Mouse (Mus musculus) heart, embryonic 12.5 days (tissue): Measurements from ENCODE around the gene Myh3. TPM values are rescaled to one million over a fixed set of nuclear protein-coding genes. Genes with fewer than 3 reads are reported as not detected.

Source experiments
- ATAC-seq: fragments of 200-750 bp; cut with Nextera tagmentation; 2 replicates; pipeline ENCODE4 v1.8.0; 2017; ENCODE audit warnings: moderate TSS enrichment, moderate library complexity; ENCODE audit not compliant: insufficient number of reproducible peaks, low FRiP score
- H3K27ac ChIP-seq: fragments of 300-500 bp; sonication (generic); 2 replicates; pipeline ENCODE4 v1.5.1; 2016; ENCODE audit warnings: mild to moderate bottlenecking, moderate library complexity; ENCODE audit not compliant: poor library complexity, severe bottlenecking
- H3K27me3 ChIP-seq: fragments of 300-500 bp; sonication (generic); replicated peaks from 2 replicates; pipeline ENCODE4 v1.6.1; 2016; ENCODE audit warnings: mild to moderate bottlenecking, moderate library complexity
- H3K36me3 ChIP-seq: fragments of 300-500 bp; sonication (generic); 2 replicates; pipeline ENCODE4 v1.6.1; 2016; ENCODE audit warnings: mild to moderate bottlenecking, moderate library complexity
- H3K4me1 ChIP-seq: fragments of 300-500 bp; sonication (generic); replicated peaks from 2 replicates; pipeline ENCODE4 v1.6.1; 2016; ENCODE audit warnings: mild to moderate bottlenecking
- H3K4me2 ChIP-seq: fragments of 300-500 bp; sonication (generic); 2 replicates; pipeline ENCODE4 v1.6.1; 2016; ENCODE audit warnings: mild to moderate bottlenecking, moderate library complexity
- H3K4me3 ChIP-seq: fragments of 300-500 bp; sonication (generic); 2 replicates; pipeline ENCODE4 v1.5.1; 2016; ENCODE audit warnings: mild to moderate bottlenecking
- H3K9ac ChIP-seq: fragments of 300-500 bp; sonication (generic); 2 replicates; pipeline ENCODE4 v1.6.1; 2016; ENCODE audit warnings: mild to moderate bottlenecking, moderate library complexity
- H3K9me3 ChIP-seq: fragments of 300-500 bp; sonication (generic); replicated peaks from 2 replicates; pipeline ENCODE4 v1.6.1; 2016; ENCODE audit warnings: mild to moderate bottlenecking, moderate library complexity
- WGBS: fragments of 180-500 bp; shearing (Covaris S2); methylation state at CpG from one replicate; pipeline ENCODE4 v1.1.7; 2016; 5-methylcytosine and 5-hydroxymethylcytosine counted together
- microRNA-seq: library from miRNA; unstranded; fragments of <30 nt; microRNA quantifications from one replicate; pipeline ENCODE4, GENCODE M21; 2017
- polyA plus RNA-seq: library from polyadenylated mRNA; unstranded; fragments of >200 nt; fragmentation: Nextera tagmentation; extraction: Ambion mirVana; gene quantifications from 2 replicates; pipeline ENCODE4 v1.2.1, GENCODE M21; 2016

The Myh3 gene
- polyA plus RNA-seq, 1 experiment from 2014 or later, result 0.47 TPM

DNA sequence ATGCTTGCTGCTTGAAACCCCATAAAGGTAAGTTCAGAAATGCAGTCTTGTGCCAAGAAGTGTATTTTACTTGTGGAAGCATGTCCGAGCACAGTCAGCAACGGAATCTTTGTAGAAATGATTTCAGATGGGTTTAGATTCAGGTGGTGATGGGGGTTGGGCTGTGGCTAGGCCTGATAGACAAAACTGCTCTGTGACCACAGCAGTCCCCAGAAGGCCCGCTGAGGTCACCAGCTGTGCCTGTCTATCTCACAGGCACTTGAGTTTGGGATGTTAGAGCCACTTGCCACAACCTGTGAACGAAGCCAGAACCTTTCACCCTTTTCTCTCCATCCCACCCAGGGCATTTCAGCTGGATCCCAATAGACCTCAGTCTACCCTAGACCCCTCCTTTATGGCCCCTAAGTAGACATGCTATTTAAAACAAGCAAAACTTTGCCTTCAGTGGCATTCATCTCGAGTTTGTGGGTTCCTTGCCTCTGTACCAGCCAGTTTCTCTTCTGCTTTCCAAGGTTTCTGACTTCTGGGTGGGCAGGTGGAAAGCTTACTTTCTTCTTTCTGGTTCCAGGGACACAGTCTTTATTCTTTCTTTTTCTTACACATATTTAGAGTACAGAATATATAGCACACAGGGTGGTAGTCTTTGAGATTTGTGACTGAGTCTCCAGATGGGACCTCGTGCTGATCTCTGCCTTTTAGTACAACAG, 66.6 kb downstream of the Myh3 start:
- no peaks in the 10 kb centered on the region for H3K36me3 ChIP-seq
- no peaks in the 10 kb centered on the region for H3K4me1 ChIP-seq
- no peaks in the 10 kb centered on the region for H3K9me3 ChIP-seq
- no peak overlapping the region for H3K9ac ChIP-seq
- 68% methylated on average over 6 of the region's 6 CpGs for WGBS
- no peak for ATAC-seq
- H3K27ac ChIP-seq, result no peak overlapping the region
- H3K4me2 ChIP-seq, result no peak overlapping the region
- H3K27me3 ChIP-seq, result no peaks in the 10 kb centered on the region
- no peak overlapping the region for H3K4me3 ChIP-seq

DNA sequence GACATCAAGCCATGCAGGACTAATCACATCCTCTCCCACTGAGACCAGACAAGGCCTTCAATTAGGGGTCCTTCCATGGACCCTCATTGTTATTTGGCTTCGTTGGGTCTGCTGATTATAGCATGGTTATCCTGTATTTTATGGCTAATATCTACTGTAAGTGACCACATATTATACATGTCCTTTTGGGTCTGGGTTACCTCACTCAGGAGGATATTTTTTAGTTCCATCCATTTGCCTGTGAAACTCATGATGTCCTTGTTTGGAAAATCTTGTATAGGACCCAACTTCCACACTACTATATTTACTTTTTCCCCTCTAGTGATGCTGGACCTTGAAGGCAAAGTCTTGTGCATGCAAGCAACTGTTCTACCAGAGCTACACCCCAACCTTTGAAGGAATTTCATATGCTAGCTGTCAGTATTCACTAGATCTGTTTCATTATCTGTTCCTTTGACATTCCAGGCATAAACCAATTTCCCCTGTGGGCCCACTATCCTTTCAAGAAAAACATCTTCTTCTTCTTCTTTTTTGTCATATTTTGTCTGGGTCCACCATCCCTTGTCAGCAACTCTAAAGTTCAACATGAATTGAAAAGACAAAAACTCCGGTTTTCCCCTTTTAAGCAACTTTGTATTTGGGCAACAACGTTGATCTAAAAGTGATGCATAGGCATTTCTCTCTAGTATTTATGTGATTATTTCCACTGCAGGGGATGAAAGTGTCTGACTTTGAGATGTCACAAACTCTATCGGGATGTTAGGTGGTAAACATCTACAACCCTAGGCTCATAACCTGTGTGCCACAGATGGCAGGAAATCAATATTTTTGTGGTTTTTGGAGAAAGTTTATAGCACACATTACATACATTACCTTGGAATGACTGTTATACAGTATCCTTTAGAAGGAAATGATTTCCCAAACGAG, 67.6 kb downstream of the Myh3 start:
- Histone ChIP-seq H3K27me3 (no peaks in the 10 kb centered on the region), H3K9me3 (no peaks in the 10 kb centered on the region), H3K4me3 (no peak overlapping the region), H3K36me3 (no peaks in the 10 kb centered on the region), H3K27ac (no peak overlapping the region), H3K4me2 (no peak overlapping the region), H3K9ac (no peak overlapping the region), H3K4me1 (no peaks in the 10 kb centered on the region)
- 77% methylated on average over 5 of the region's 5 CpGs for WGBS
- no peak for ATAC-seq

DNA sequence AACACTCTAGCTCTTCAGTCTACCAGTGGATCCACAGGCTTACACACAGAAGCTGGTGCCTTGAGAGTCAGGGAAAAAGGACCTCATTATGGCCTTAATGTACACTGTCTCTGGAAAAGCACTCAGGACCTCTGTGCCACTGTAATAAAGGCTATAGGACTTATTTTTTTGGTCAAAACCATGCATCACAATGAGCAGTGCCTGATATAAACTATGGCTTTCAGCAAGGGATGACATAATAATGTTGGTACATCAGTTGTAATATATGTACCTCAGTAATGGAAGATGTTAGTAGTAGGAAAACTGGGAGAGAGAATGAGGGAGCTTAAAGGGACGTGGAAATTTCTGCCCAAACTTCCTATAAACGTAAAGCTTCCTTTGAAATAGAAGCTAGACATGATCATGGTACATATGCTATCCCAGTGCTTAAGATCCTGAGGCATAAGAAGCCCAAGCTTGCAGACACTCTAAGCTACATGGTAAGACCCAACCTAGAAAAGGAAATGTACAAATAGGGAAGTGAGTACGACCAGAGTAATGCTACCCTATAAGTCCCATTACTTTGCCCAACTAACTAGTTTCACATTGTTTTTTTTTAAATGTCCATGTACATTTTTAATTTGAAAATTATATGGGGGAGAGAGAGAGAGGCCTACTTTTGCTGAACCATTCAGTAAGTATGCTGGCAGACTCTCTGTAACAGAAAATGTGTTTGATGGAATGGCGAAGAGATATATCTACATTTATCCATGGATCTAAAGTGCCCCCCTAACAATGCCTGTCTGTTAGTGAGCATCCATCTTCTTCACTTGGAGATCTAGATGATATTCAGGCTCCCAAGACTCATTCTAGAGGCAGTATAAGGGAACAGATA, 68.5 kb downstream of the Myh3 start:
- no peak for ATAC-seq
- Histone ChIP-seq H3K4me3 (no peak overlapping the region), H3K4me1 (no peaks in the 10 kb centered on the region), H3K4me2 (no peak overlapping the region), H3K9ac (no peak overlapping the region), H3K9me3 (no peaks in the 10 kb centered on the region), H3K27ac (no peak overlapping the region), H3K27me3 (no peaks in the 10 kb centered on the region), H3K36me3 (no peaks in the 10 kb centered on the region)
- 84% methylated on average over 4 of the region's 4 CpGs for WGBS

DNA sequence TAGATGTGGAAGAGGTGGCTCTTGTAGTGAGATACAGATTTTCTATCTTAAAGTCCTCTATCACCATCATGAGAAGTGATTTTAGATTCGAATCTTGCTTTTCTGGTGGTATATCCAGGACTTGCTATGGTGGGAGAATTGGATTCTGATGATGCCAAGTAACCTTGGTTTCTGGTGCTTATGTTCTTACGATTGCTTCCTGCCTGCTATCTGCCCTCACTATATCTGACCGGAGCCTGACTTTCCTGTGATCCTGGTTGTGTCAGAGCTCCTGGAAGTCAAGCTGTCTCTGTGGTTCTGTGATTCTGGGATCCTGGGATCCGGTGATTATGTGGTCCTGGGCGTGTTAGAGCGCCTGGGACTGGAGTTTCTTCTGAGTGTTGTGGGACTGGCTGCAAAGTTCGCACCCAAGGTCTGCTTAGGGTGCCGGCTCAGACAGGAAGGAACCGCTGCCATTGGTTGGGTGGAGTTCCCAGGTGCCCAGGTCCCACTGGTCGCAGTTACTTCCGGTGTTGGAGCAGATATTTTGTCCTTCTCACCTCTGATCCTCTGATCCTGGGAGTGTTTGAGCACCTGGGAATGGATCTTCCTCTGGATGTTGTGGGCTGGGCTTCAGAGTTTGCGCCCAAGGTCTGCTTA, 69.3 kb downstream of the Myh3 start:
- Histone ChIP-seq H3K36me3 (no peaks in the 10 kb centered on the region), H3K27me3 (no peaks in the 10 kb centered on the region), H3K4me2 (no peak overlapping the region), H3K4me1 (no peaks in the 10 kb centered on the region), H3K4me3 (no peak overlapping the region), H3K9me3 (no peaks in the 10 kb centered on the region), H3K9ac (no peak overlapping the region), H3K27ac (no peak overlapping the region)
- WGBS, result 75% methylated on average over 12 of the region's 12 CpGs
- no peak for ATAC-seq

DNA sequence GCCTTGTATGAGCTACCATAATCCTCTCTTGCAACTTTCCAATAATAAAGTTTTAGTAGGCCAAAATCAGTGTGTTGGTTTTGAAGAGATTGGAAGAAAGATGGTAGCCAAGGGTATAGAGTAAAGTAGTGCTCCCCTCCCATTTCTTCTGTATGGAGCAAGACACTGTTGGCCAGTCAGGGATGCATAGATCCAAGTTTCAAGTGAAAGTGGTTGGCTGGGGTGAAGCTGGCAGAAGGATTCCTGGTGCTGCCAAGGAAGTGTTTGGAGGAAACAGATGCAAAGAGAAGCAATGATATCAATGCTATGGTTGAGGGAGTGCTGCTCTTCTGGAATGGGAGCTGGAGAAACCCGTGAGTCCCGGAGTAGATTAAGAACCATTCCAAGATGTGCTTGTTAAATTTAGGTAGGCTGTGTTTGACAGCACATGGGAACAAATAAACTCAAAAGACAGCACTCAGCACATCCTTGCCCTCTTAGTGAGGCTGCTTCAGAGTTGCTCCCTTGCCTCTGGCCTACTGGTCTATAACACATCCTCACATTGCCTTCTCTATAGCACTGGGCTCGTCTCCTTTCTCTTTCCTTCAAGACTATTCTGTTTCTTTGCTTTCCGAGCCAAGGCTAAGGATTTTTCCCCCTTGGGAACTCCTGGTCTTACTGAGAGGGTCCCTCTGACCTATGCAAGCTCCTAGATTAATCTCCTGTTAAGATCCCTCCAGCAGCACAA, 70.3 kb downstream of the Myh3 start:
- Histone ChIP-seq H3K9me3 (no peaks in the 10 kb centered on the region), H3K27ac (no peak overlapping the region), H3K4me1 (0 out of 2 replicates have a peak, but pooled peaks cover 3% of the 10 kb centered on the region), H3K36me3 (no peaks in the 10 kb centered on the region), H3K9ac (no peak overlapping the region), H3K4me2 (no peak overlapping the region), H3K4me3 (no peak overlapping the region), H3K27me3 (no peaks in the 10 kb centered on the region)
- no peak for ATAC-seq
- 78% methylated on average over 4 of the region's 4 CpGs for WGBS

DNA sequence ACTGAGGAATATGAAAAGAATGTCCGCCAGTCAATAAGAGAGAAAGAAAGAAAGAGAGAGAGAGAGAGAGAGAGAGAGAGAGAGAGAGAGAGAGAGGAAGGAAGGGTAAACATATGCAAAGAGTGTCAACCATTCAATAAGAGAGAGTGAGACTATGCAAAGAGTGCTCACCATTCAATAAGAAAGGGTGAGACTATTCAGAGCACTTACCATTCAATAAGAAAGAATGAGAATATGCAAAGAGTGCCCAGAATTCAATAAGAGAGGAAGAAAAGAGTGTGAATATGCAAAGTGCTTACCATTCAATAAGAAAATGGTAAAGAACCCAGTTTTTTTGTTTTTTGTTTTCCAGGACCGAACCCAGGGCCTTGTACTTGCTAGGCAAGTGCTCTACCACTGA, 72.1 kb downstream of the Myh3 start:
- Histone ChIP-seq H3K27ac (no peak overlapping the region), H3K4me2 (no peak overlapping the region), H3K27me3 (no peaks in the 10 kb centered on the region), H3K9me3 (no peaks in the 10 kb centered on the region), H3K4me3 (no peak overlapping the region), H3K4me1 (0 out of 2 replicates have a peak, but pooled peaks cover 3% of the 10 kb centered on the region), H3K36me3 (no peaks in the 10 kb centered on the region), H3K9ac (no peak overlapping the region)
- no peak for ATAC-seq
- 73% methylated on average over 2 of the region's 2 CpGs for WGBS

DNA sequence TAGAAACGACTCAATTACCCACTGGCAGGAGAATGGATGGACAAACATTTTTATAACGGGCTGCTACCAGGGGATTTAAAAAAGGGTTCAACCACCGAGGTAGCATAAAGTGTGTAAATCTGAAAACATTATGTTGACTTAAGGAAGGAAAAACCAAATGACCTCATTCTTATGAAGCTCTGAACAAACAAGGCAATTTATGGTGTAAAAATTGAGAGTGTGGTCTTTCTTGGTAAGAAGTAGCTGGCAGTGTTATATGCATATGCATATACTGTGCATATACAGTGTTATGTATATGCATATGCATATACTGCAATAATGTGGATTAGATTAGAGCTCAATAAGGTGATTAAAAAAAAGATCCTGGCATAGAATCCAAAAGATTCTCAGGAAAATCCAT, 73.1 kb downstream of the Myh3 start:
- 0 out of 2 replicates have a peak, but pooled peaks cover 3% of the 10 kb centered on the region for H3K4me1 ChIP-seq
- 79% methylated on average over 3 of the region's 3 CpGs for WGBS
- no peak overlapping the region for H3K9ac ChIP-seq
- no peak overlapping the region for H3K4me3 ChIP-seq
- no peaks in the 10 kb centered on the region for H3K9me3 ChIP-seq
- H3K36me3 ChIP-seq, result no peaks in the 10 kb centered on the region
- H3K27ac ChIP-seq, result no peak overlapping the region
- H3K27me3 ChIP-seq, result no peaks in the 10 kb centered on the region
- H3K4me2 ChIP-seq, result no peak overlapping the region
- no peak for ATAC-seq

Small RNAs within 50 kb of the gene (microRNA-seq; reads per million reads assigned to microRNA genes)
- gene Mir6923, result not detected

Other genes with a start within 250 kb of the Myh3 start
- gene Pirt, start 166.3 kb upstream of the Myh3 start, polyA plus RNA-seq, result 14.4 and 14.5 TPM in 2 replicates
- 0.28 TPM in 1 of 2 replicates, not detected in the other for gene Tmem238l, start 121.7 kb upstream of the Myh3 start, polyA plus RNA-seq
- gene Tmem220, start 53.1 kb upstream of the Myh3 start, polyA plus RNA-seq, result 1.3 TPM in 2 replicates
- gene Adprm, start 25.7 kb upstream of the Myh3 start, polyA plus RNA-seq, result 20.1 and 21.2 TPM in 2 replicates
- gene Sco1, start 25.6 kb upstream of the Myh3 start, polyA plus RNA-seq, result 24.3 and 25.8 TPM in 2 replicates
- gene Myh2, start 92.7 kb downstream of the Myh3 start, polyA plus RNA-seq, result not detected in 2 replicates
- gene Myh1, start 121.8 kb downstream of the Myh3 start, polyA plus RNA-seq, result 0.08 and 0.09 TPM in 2 replicates
- not detected in 2 replicates for gene Myh4, start 159.7 kb downstream of the Myh3 start, polyA plus RNA-seq
- 0.21 and 0.29 TPM in 2 replicates for gene Myh8, start 198.8 kb downstream of the Myh3 start, polyA plus RNA-seq
- gene Myh13, start 243.4 kb downstream of the Myh3 start, polyA plus RNA-seq, result 0.18 TPM in 1 of 2 replicates, not detected in the other